Mouse (Mus musculus) liver, embryonic 14.5 days (tissue): ENCODE data around the gene C1rb.
"Not testable (repeated sequence)": the region's sequence is repeated elsewhere in the genome, so short reads cannot be mapped to it uniquely, and the experiment has no call there.

Source experiments
- CTCF ChIP-seq: IDR thresholded peaks from 2 replicates; pipeline ENCODE4 v1.5.1; 2016; ENCODE audit warnings: antibody characterized with exemption, low read depth, control low read depth
- EP300 ChIP-seq: IDR thresholded peaks from 2 replicates; pipeline ENCODE4 v1.6.1; 2016; ENCODE audit warnings: antibody characterized with exemption, low read depth

- TF ChIP-seq CTCF, EP300: not testable (repeated sequence)
Measured at GRCm38 (mm10) chr6:124561611-124562010, 8.5 kb upstream of the C1rb start.
